ENCODE assay signal across 14 mouse cellular contexts in genomic region chr4:103793589-103794312, GRCm38 (mm10).
DNase-seq lines count a peak whose midpoint lies in the region; ATAC-seq and TF ChIP-seq lines count a peak whose summit lies in the region.
"Had no signal": no experiment of that assay in that cellular context is flagged by ENCODE, and none has a peak within 500 bp of the region (broad histone marks: within the 10 kb centered on the region; RNA-seq: fewer than 3 reads in every experiment).

No protein-coding gene starts in this region.

- H3K4me1 ChIP-seq in embryonic facial prominence, embryonic 14.5 days (ENCODE audit: control insufficient read depth, insufficient read depth, low read length): no peaks in the 10 kb centered on the region
- no peaks in the 10 kb centered on the region for H3K4me1 ChIP-seq in embryonic facial prominence, embryonic 10.5 days
- H3K4me1 ChIP-seq in hindbrain, postnatal 0 days (ENCODE audit: insufficient read depth, low read length): 0 out of 2 replicates have a peak, but pooled peaks cover 3% of the 10 kb centered on the region
- H3K4me1 ChIP-seq in hindbrain, embryonic 11.5 days (replicated peaks; ENCODE audit: control insufficient read depth, insufficient read depth, low read length): no peaks in the 10 kb centered on the region
- H3K4me1 ChIP-seq in stomach, embryonic 16.5 days (ENCODE audit: control insufficient read depth, insufficient read depth, low read length): no peaks in the 10 kb centered on the region; the same call in 1 of the 2 replicates
- peaks cover 13% of the 10 kb centered on the region; the same call in 1 of the 2 replicates for H3K4me1 ChIP-seq in midbrain, embryonic 14.5 days (ENCODE audit: control insufficient read depth, insufficient read depth, low read length)
- H3K4me1 ChIP-seq: embryonic facial prominence, embryonic 13.5 days; midbrain, embryonic 12.5 days; neural tube, embryonic 12.5 days had no signal

- no peaks in the 10 kb centered on the region for H3K36me3 ChIP-seq in embryonic facial prominence, embryonic 14.5 days (ENCODE audit: control insufficient read depth, insufficient read depth, low read length)
- no peaks in the 10 kb centered on the region for H3K36me3 ChIP-seq in embryonic facial prominence, embryonic 10.5 days (replicated peaks)
- no peaks in the 10 kb centered on the region for H3K36me3 ChIP-seq in hindbrain, postnatal 0 days (ENCODE audit: insufficient read depth, low read length)
- no peaks in the 10 kb centered on the region for H3K36me3 ChIP-seq in hindbrain, embryonic 11.5 days (ENCODE audit: control insufficient read depth, insufficient read depth, low read length)
- H3K36me3 ChIP-seq in stomach, embryonic 16.5 days (ENCODE audit: control insufficient read depth, insufficient read depth, low read length): no peaks in the 10 kb centered on the region
- H3K36me3 ChIP-seq in midbrain, embryonic 14.5 days (ENCODE audit: control insufficient read depth, insufficient read depth, low read length): no peaks in the 10 kb centered on the region
- H3K36me3 ChIP-seq: embryonic facial prominence, embryonic 13.5 days; hindbrain, embryonic 13.5 days; midbrain, embryonic 12.5 days; neural tube, embryonic 12.5 days had no signal

- H3K4me3 ChIP-seq in embryonic facial prominence, embryonic 14.5 days (ENCODE audit: low read depth, low read length): no peak overlapping the region
- no peak overlapping the region for H3K4me3 ChIP-seq in embryonic facial prominence, embryonic 10.5 days
- H3K4me3 ChIP-seq in hindbrain, postnatal 0 days (ENCODE audit: low read length): no peak overlapping the region
- H3K4me3 ChIP-seq in hindbrain, embryonic 11.5 days (ENCODE audit: low read depth, low read length): no peak overlapping the region
- no peak overlapping the region for H3K4me3 ChIP-seq in stomach, embryonic 16.5 days (replicated peaks; ENCODE audit: low read length)
- H3K4me3 ChIP-seq in midbrain, embryonic 14.5 days (replicated peaks; ENCODE audit: low read depth, low read length): no peak overlapping the region
- H3K4me3 ChIP-seq: embryonic facial prominence, embryonic 13.5 days; hindbrain, embryonic 13.5 days; left cerebral cortex, adult 2 months; midbrain, embryonic 12.5 days; neural tube, embryonic 12.5 days had no signal

- H3K27me3 ChIP-seq in embryonic facial prominence, embryonic 14.5 days (replicated peaks; ENCODE audit: control insufficient read depth, insufficient read depth, low read length): no peaks in the 10 kb centered on the region
- no peaks in the 10 kb centered on the region for H3K27me3 ChIP-seq in embryonic facial prominence, embryonic 10.5 days (replicated peaks; ENCODE audit: low read depth, poor library complexity, severe bottlenecking)
- H3K27me3 ChIP-seq in hindbrain, postnatal 0 days (ENCODE audit: insufficient read depth, low read length): no peaks in the 10 kb centered on the region
- no peaks in the 10 kb centered on the region for H3K27me3 ChIP-seq in hindbrain, embryonic 11.5 days (ENCODE audit: control insufficient read depth, insufficient read depth, low read length)
- H3K27me3 ChIP-seq in stomach, embryonic 16.5 days (ENCODE audit: control insufficient read depth, insufficient read depth, low read length): no peaks in the 10 kb centered on the region
- no peaks in the 10 kb centered on the region for H3K27me3 ChIP-seq in midbrain, embryonic 14.5 days (ENCODE audit: control insufficient read depth, insufficient read depth, low read length)
- H3K27me3 ChIP-seq: embryonic facial prominence, embryonic 13.5 days; hindbrain, embryonic 13.5 days; midbrain, embryonic 12.5 days; neural tube, embryonic 12.5 days had no signal

- no peak overlapping the region for H3K4me2 ChIP-seq in embryonic facial prominence, embryonic 14.5 days (ENCODE audit: low read depth, low read length)
- no peak overlapping the region for H3K4me2 ChIP-seq in hindbrain, postnatal 0 days (ENCODE audit: low read depth, low read length)
- no peak overlapping the region for H3K4me2 ChIP-seq in hindbrain, embryonic 11.5 days (replicated peaks; ENCODE audit: low read depth, low read length)
- H3K4me2 ChIP-seq in stomach, embryonic 16.5 days (ENCODE audit: low read depth, low read length): no peak overlapping the region
- H3K4me2 ChIP-seq in midbrain, embryonic 14.5 days (ENCODE audit: low read length): no peak overlapping the region
- H3K4me2 ChIP-seq: embryonic facial prominence, embryonic 13.5 days; hindbrain, embryonic 13.5 days; liver, embryonic 11.5 days; midbrain, embryonic 12.5 days; neural tube, embryonic 12.5 days had no signal

- whole genome bisulfite sequencing in embryonic facial prominence, embryonic 14.5 days: 64% methylated on average over 8 of the region's 8 CpGs
- WGBS in embryonic facial prominence, embryonic 10.5 days: 86% methylated on average over 8 of the region's 8 CpGs
- 68% methylated on average over 8 of the region's 8 CpGs for WGBS in hindbrain, postnatal 0 days
- WGBS in hindbrain, embryonic 11.5 days: 93% methylated on average over 8 of the region's 8 CpGs
- WGBS in stomach, embryonic 16.5 days: 33% methylated on average over 8 of the region's 8 CpGs
- WGBS in midbrain, embryonic 14.5 days: 90% methylated on average over 8 of the region's 8 CpGs

- peak; percentile 70 for DNase-seq in embryonic facial prominence, embryonic 14.5 days (ENCODE audit: low spot score)
- DNase-seq in embryonic facial prominence, embryonic 10.5 days (ENCODE audit: low spot score): no peak
- peak; percentile 53 for DNase-seq in hindbrain, postnatal 0 days (ENCODE audit: low spot score)
- no peak for DNase-seq in hindbrain, embryonic 11.5 days (ENCODE audit: low spot score)
- peak; percentile 7 for DNase-seq in lung, postnatal 10 days
- no peak for DNase-seq in lung, postnatal 36 days
- no peak for DNase-seq in midbrain, embryonic 14.5 days

- peak; percentile 60; the same call in 1 of the 2 replicates for ATAC-seq in embryonic facial prominence, embryonic 14.5 days (ENCODE audit: low read depth)
- 0 out of 2 replicates have a peak, but pooled peaks have one; percentile 29 for ATAC-seq in hindbrain, postnatal 0 days
- no peak for ATAC-seq in hindbrain, embryonic 11.5 days (ENCODE audit: low FRiP score)
- ATAC-seq in stomach, embryonic 16.5 days (ENCODE audit: insufficient read depth, low FRiP score): peak; percentile 90
- no peak for ATAC-seq in midbrain, embryonic 14.5 days (ENCODE audit: low FRiP score, low TSS enrichment)

- peak; percentile 44; the same call in 1 of the 2 replicates for TF ChIP-seq CTCF in hindbrain, postnatal 0 days (IDR thresholded peaks at IDR 0.05; ENCODE audit: low read depth)

- H3K9me3 ChIP-seq in embryonic facial prominence, embryonic 14.5 days (ENCODE audit: control insufficient read depth, low read length): no peaks in the 10 kb centered on the region
- no peaks in the 10 kb centered on the region for H3K9me3 ChIP-seq in embryonic facial prominence, embryonic 10.5 days
- no peaks in the 10 kb centered on the region for H3K9me3 ChIP-seq in hindbrain, postnatal 0 days (ENCODE audit: low read length)
- no peaks in the 10 kb centered on the region for H3K9me3 ChIP-seq in hindbrain, embryonic 11.5 days (ENCODE audit: control insufficient read depth, low read length)
- no peaks in the 10 kb centered on the region for H3K9me3 ChIP-seq in stomach, embryonic 16.5 days (replicated peaks; ENCODE audit: control insufficient read depth, low read length)
- H3K9me3 ChIP-seq in midbrain, embryonic 14.5 days (ENCODE audit: control insufficient read depth, low read length): no peaks in the 10 kb centered on the region
- H3K9me3 ChIP-seq: embryonic facial prominence, embryonic 13.5 days; hindbrain, embryonic 13.5 days; midbrain, embryonic 12.5 days; neural tube, embryonic 12.5 days had no signal

- no peak overlapping the region for H3K9ac ChIP-seq in embryonic facial prominence, embryonic 14.5 days (ENCODE audit: low read depth, low read length)
- H3K9ac ChIP-seq in hindbrain, postnatal 0 days (replicated peaks; ENCODE audit: low read length): no peak overlapping the region
- no peak overlapping the region for H3K9ac ChIP-seq in hindbrain, embryonic 11.5 days (ENCODE audit: low read depth, low read length)
- no peak overlapping the region for H3K9ac ChIP-seq in stomach, embryonic 16.5 days (ENCODE audit: low read length)
- H3K9ac ChIP-seq in midbrain, embryonic 14.5 days (replicated peaks; ENCODE audit: low read length): no peak overlapping the region
- H3K9ac ChIP-seq: embryonic facial prominence, embryonic 13.5 days; hindbrain, embryonic 13.5 days; midbrain, embryonic 12.5 days; neural tube, embryonic 12.5 days had no signal

- H3K27ac ChIP-seq in embryonic facial prominence, embryonic 14.5 days (replicated peaks; ENCODE audit: low read depth, low read length): no peak overlapping the region
- H3K27ac ChIP-seq in embryonic facial prominence, embryonic 10.5 days (replicated peaks): no peak overlapping the region
- no peak overlapping the region for H3K27ac ChIP-seq in hindbrain, postnatal 0 days
- no peak overlapping the region for H3K27ac ChIP-seq in hindbrain, embryonic 11.5 days (ENCODE audit: low read depth, low read length)
- peak overlapping the region; percentile 81 for H3K27ac ChIP-seq in stomach, embryonic 16.5 days (ENCODE audit: low read length)
- no peak overlapping the region for H3K27ac ChIP-seq in midbrain, embryonic 14.5 days (replicated peaks; ENCODE audit: low read depth, low read length)
- H3K27ac ChIP-seq: embryonic facial prominence, embryonic 13.5 days; hindbrain, embryonic 13.5 days; left cerebral cortex, adult 2 months; midbrain, embryonic 12.5 days; neural tube, embryonic 12.5 days had no signal

Comparison
In these comparisons a context has a peak if more than half of its experiments do, and no peak if none do; other contexts are left out.
1. ATAC-seq: peak in embryonic facial prominence, embryonic 14.5 days (single experiment), hindbrain, postnatal 0 days (single experiment) and stomach, embryonic 16.5 days (single experiment); none in hindbrain, embryonic 11.5 days (single experiment) and midbrain, embryonic 14.5 days (single experiment).
2. DNase-seq: peak in embryonic facial prominence, embryonic 14.5 days (single experiment), hindbrain, postnatal 0 days (single experiment) and lung, postnatal 10 days (single experiment); none in embryonic facial prominence, embryonic 10.5 days (single experiment), hindbrain, embryonic 11.5 days (single experiment), lung, postnatal 36 days (single experiment) and midbrain, embryonic 14.5 days (single experiment).